Mouse (Mus musculus): ENCODE data around the gene Chrna1. TPM values are rescaled to one million over a fixed set of nuclear protein-coding genes. Genes with fewer than 3 reads are reported as not detected.
A peak's percentile ranks its signal among the peaks of the same experiment; 100 is the strongest.

Chrna1 gene
- polyA plus RNA-seq, 1 experiment from 2014 or later: 0.19 TPM

DNA sequence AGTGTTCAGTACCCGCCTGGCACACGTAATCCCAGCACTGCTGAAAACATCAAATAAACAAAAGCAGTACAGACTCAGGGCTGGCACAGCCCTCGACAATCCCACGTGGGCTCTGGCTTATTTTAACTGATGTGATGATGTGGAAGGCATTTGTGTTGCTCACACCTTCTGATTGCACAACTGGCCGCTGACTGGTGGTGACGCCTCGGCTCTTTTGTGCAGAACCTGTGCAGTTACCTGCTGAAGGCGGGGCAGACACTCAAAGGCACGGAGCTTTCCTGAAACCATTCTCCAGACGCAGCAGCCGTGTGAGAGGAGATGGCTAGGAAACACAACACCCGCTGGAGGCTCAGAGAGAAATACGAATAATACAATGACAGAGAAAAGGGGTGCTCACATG is 41.5 kb downstream of the Chrna1 start:
- no peak overlapping the region for H3K4me2 ChIP-seq (ENCODE audit: low read depth, low read length)
- no peak overlapping the region for H3K4me3 ChIP-seq (ENCODE audit: low read depth, low read length)
- no peaks in the 10 kb centered on the region for H3K27me3 ChIP-seq (ENCODE audit: control insufficient read depth, insufficient read depth, low read length)
- H3K4me1 ChIP-seq (ENCODE audit: control insufficient read depth, insufficient read depth, low read length): no peaks in the 10 kb centered on the region
- H3K36me3 ChIP-seq (ENCODE audit: control insufficient read depth, insufficient read depth, low read length): no peaks in the 10 kb centered on the region
- H3K9ac ChIP-seq (replicated peaks; ENCODE audit: low read depth, low read length): no peak overlapping the region
- no peak for ATAC-seq (ENCODE audit: low read depth)
- H3K27ac ChIP-seq (ENCODE audit: low read depth, low read length): no peak overlapping the region
- WGBS: 85% methylated on average over 13 of the region's 13 CpGs
- no peaks in the 10 kb centered on the region for H3K9me3 ChIP-seq (ENCODE audit: control insufficient read depth, low read length)

- no peak overlapping the region for H3K4me2 ChIP-seq (ENCODE audit: low read depth, low read length)
- no peak for ATAC-seq (ENCODE audit: low read depth)
- no peaks in the 10 kb centered on the region for H3K9me3 ChIP-seq (ENCODE audit: control insufficient read depth, low read length)
- H3K27ac ChIP-seq (ENCODE audit: low read depth, low read length): no peak overlapping the region
- H3K36me3 ChIP-seq (ENCODE audit: control insufficient read depth, insufficient read depth, low read length): no peaks in the 10 kb centered on the region
- 81% methylated on average over 15 of the region's 15 CpGs for WGBS
- H3K4me3 ChIP-seq (ENCODE audit: low read depth, low read length): no peak overlapping the region
- no peaks in the 10 kb centered on the region for H3K27me3 ChIP-seq (ENCODE audit: control insufficient read depth, insufficient read depth, low read length)
- H3K4me1 ChIP-seq (ENCODE audit: control insufficient read depth, insufficient read depth, low read length): no peaks in the 10 kb centered on the region
- no peak overlapping the region for H3K9ac ChIP-seq (replicated peaks; ENCODE audit: low read depth, low read length)
These were observed 43.9 kb downstream of the Chrna1 start for GRCm38 (mm10) chr2:73536091-73536783.

GRCm38 (mm10) chr2:73534720-73535119 is 45.4 kb downstream of the Chrna1 start:
- Histone ChIP-seq H3K27me3 (ENCODE audit: control insufficient read depth, insufficient read depth, low read length) (no peaks in the 10 kb centered on the region), H3K4me1 (ENCODE audit: control insufficient read depth, insufficient read depth, low read length) (no peaks in the 10 kb centered on the region), H3K9me3 (ENCODE audit: control insufficient read depth, low read length) (no peaks in the 10 kb centered on the region), H3K9ac (replicated peaks; ENCODE audit: low read depth, low read length) (no peak overlapping the region), H3K4me3 (ENCODE audit: low read depth, low read length) (no peak overlapping the region), H3K4me2 (ENCODE audit: low read depth, low read length) (no peak overlapping the region), H3K27ac (ENCODE audit: low read depth, low read length) (no peak overlapping the region), H3K36me3 (ENCODE audit: control insufficient read depth, insufficient read depth, low read length) (no peaks in the 10 kb centered on the region)
- no peak for ATAC-seq (ENCODE audit: low read depth)
- 71% methylated on average over 10 of the region's 10 CpGs for WGBS

DNA sequence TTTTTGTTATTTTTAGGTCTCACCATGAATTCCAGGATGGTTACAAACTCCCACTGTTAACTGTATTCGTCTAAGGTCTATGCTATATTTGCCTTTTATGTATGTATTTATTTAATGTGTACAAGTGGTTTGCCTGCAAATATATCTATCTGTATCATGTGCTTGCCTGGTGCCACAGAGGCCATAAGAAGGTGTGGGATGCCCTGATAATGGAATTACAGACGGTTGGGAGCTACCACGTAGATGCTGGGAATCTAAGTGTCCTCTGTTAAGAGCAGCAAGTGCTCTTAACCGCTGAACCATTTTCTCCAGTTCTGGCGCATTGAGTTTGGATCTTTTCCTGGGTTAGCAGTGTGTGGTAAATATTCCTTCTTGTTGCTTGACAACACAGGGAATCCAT is 49.7 kb downstream of the Chrna1 start:
- ATAC-seq (ENCODE audit: low read depth): no peak
- H3K9ac ChIP-seq (replicated peaks; ENCODE audit: low read depth, low read length): no peak overlapping the region
- no peak overlapping the region for H3K27ac ChIP-seq (ENCODE audit: low read depth, low read length)
- H3K36me3 ChIP-seq (ENCODE audit: control insufficient read depth, insufficient read depth, low read length): no peaks in the 10 kb centered on the region
- 69% methylated on average over 5 of the region's 5 CpGs for WGBS
- no peaks in the 10 kb centered on the region for H3K9me3 ChIP-seq (ENCODE audit: control insufficient read depth, low read length)
- no peak overlapping the region for H3K4me2 ChIP-seq (ENCODE audit: low read depth, low read length)
- H3K4me1 ChIP-seq (ENCODE audit: control insufficient read depth, insufficient read depth, low read length): no peaks in the 10 kb centered on the region
- H3K4me3 ChIP-seq (ENCODE audit: low read depth, low read length): no peak overlapping the region
- H3K27me3 ChIP-seq (ENCODE audit: control insufficient read depth, insufficient read depth, low read length): no peaks in the 10 kb centered on the region

DNA sequence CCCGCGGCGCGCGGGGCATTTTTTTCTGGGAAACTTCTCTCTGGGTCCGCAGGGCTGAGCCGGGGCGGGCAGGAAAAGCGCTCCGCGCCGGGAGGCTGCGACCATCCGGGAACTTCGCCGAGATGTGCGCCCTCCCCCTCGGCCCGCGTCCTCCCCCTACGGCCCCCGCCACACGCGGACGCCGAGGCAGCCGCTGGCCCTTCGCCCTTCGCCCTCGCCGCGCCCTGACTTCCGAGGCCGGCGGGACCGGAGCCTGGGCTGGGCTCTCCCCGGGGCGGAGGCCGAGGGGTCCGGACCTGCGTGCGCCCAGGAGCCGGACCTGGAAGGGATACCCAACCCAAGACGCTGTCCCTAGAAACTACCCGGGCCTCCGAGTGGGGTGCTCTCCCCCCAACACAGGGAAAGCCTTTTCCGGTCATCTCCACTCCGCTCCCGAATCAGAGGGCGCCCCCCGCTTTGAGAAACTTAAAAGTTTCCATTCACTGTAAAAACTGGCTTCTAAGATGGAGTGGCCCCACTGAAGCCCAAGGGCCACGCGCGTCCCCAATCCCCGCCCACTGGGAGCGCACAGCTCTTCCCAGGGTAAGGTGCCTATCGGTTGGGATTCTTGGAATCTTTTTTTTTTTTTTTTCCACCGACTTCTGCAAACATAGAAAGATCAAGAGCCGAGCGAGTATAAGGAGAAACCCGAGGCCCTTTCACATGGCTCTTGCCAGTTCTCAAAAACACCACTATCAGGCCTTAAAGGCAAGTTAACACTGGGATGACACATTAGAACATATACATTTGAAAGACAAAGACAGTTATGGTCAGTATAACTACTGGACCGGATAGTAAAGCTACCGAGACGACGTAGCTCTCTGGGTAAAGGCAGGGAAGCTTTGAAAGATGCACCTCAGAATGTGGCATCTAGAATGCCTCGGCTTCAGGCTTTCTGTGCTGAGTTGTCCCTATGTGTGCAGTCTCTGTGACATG is 50.5 kb downstream of the Chrna1 start, which contains the start of gene Wipf1:
TSS of gene Wipf1 (minus strand) at position 379 of the 975 bp plus-strand sequence.
- no peaks in the 10 kb centered on the region for H3K36me3 ChIP-seq (ENCODE audit: control insufficient read depth, insufficient read depth, low read length)
- H3K4me3 ChIP-seq (ENCODE audit: low read depth, low read length): peak within 1 kb of the TSS; percentile 48
- peak within 1 kb of the TSS; percentile 73 for H3K4me2 ChIP-seq (ENCODE audit: low read depth, low read length)
- H3K9ac ChIP-seq (replicated peaks; ENCODE audit: low read depth, low read length): peak within 1 kb of the TSS; percentile 66
- H3K9me3 ChIP-seq (ENCODE audit: control insufficient read depth, low read length): no peaks in the 10 kb centered on the region
- H3K27me3 ChIP-seq (ENCODE audit: control insufficient read depth, insufficient read depth, low read length): no peaks in the 10 kb centered on the region
- 1% methylated on average over 50 of the region's 66 CpGs for WGBS
- ATAC-seq (ENCODE audit: low read depth): peak; percentile 83
- no peaks in the 10 kb centered on the region for H3K4me1 ChIP-seq (ENCODE audit: control insufficient read depth, insufficient read depth, low read length)
- no peak within 1 kb of the TSS; the same call in 1 of the 2 replicates for H3K27ac ChIP-seq (ENCODE audit: low read depth, low read length)

DNA sequence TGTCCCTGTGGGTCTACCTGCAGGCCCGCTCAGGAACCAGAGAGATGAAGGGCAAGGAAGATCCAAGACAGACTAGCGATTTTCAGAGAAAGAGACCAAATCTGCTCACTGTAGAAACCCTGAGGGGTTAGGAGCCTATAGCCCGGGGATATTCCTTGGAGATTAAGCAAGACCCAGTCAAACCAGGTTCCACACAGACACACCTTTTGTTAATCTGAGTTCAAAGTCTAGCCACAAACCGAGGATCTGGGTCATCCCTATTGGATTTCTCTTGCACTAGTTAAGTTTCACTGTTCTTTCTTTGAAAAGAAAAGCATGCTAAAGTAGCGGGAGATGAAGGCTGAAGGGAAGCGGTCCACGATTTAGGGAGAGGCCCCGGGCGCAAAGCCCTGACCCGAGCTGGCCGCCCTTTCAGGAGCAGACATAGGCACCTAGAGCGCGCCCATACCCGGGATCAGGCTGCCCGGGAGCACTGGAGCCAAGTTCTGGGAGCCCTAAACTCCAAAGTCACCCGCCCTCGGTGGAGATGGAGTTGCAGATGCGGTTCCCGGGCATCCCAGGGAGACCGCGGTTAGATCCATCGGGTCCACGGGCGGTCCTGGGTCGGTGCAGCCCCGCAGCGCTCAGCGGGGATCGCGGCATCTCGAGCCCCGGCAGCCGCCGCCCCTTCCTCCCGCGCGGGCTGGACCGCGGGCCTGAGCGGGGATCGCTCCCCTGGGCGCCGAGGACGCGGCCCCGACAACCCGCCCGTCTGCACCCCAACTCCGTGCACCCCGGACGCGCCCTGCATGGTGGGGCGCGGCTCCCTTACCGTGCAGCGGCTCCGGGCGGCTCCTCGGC is 51.4 kb downstream of the Chrna1 start:
- no peaks in the 10 kb centered on the region for H3K27me3 ChIP-seq (ENCODE audit: control insufficient read depth, insufficient read depth, low read length)
- peak; percentile 72 for ATAC-seq (ENCODE audit: low read depth)
- H3K4me1 ChIP-seq (ENCODE audit: control insufficient read depth, insufficient read depth, low read length): no peaks in the 10 kb centered on the region
- WGBS: 3% methylated on average over 46 of the region's 59 CpGs
- no peaks in the 10 kb centered on the region for H3K9me3 ChIP-seq (ENCODE audit: control insufficient read depth, low read length)
- no peaks in the 10 kb centered on the region for H3K36me3 ChIP-seq (ENCODE audit: control insufficient read depth, insufficient read depth, low read length)
- H3K9ac ChIP-seq (replicated peaks; ENCODE audit: low read depth, low read length): peak overlapping the region; percentile 66
- peak overlapping the region; percentile 73 for H3K4me2 ChIP-seq (ENCODE audit: low read depth, low read length)
- H3K4me3 ChIP-seq (ENCODE audit: low read depth, low read length): peak overlapping the region; percentile 48
- no peak overlapping the region; the same call in 1 of the 2 replicates for H3K27ac ChIP-seq (ENCODE audit: low read depth, low read length)

GRCm38 (mm10) chr2:73527956-73528355 is 52.2 kb downstream of the Chrna1 start:
- H3K9me3 ChIP-seq (ENCODE audit: control insufficient read depth, low read length): no peaks in the 10 kb centered on the region
- H3K4me2 ChIP-seq (ENCODE audit: low read depth, low read length): peak overlapping the region; percentile 73; the same call in 1 of the 2 replicates
- no peaks in the 10 kb centered on the region for H3K27me3 ChIP-seq (ENCODE audit: control insufficient read depth, insufficient read depth, low read length)
- H3K27ac ChIP-seq (ENCODE audit: low read depth, low read length): no peak overlapping the region
- WGBS: 84% methylated on average over 11 of the region's 11 CpGs
- no peaks in the 10 kb centered on the region for H3K4me1 ChIP-seq (ENCODE audit: control insufficient read depth, insufficient read depth, low read length)
- H3K4me3 ChIP-seq (ENCODE audit: low read depth, low read length): no peak overlapping the region
- H3K9ac ChIP-seq (replicated peaks; ENCODE audit: low read depth, low read length): no peak overlapping the region
- H3K36me3 ChIP-seq (ENCODE audit: control insufficient read depth, insufficient read depth, low read length): no peaks in the 10 kb centered on the region
- ATAC-seq (ENCODE audit: low read depth): no peak

DNA sequence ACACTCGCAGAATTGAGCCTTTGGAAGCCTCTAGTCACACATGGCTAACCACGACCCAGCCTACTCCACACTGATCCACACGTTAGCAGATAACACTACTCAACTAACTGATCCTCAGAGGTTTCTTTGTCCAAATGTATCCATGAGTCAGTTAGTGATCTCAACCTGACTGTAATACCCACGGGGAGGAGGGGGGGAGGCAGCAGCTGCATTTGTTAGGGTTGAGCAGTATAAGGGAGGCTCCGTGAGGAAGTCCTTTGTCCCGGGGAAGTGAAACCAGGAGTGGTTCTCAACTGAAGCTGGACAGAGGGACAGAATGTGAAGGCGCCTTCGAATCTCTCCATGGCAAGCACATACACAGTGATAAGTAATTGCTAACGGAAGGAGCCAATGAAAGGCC is 53.4 kb downstream of the Chrna1 start:
- ATAC-seq (ENCODE audit: low read depth): no peak
- Histone ChIP-seq H3K27ac (ENCODE audit: low read depth, low read length) (no peak overlapping the region), H3K36me3 (ENCODE audit: control insufficient read depth, insufficient read depth, low read length) (no peaks in the 10 kb centered on the region), H3K9me3 (ENCODE audit: control insufficient read depth, low read length) (no peaks in the 10 kb centered on the region), H3K4me2 (ENCODE audit: low read depth, low read length) (no peak overlapping the region), H3K4me1 (ENCODE audit: control insufficient read depth, insufficient read depth, low read length) (no peaks in the 10 kb centered on the region), H3K9ac (replicated peaks; ENCODE audit: low read depth, low read length) (no peak overlapping the region), H3K4me3 (ENCODE audit: low read depth, low read length) (no peak overlapping the region), H3K27me3 (ENCODE audit: control insufficient read depth, insufficient read depth, low read length) (no peaks in the 10 kb centered on the region)
- WGBS: 72% methylated on average over 9 of the region's 9 CpGs
